Mouse (Mus musculus) spleen, adult 2 months (tissue): Measurements from ENCODE around the gene Gm49325.
"Not testable (repeated sequence)": the region's sequence is repeated elsewhere in the genome, so short reads cannot be mapped to it uniquely, and the experiment has no call there.

ENCODE experiments used
- CTCF ChIP-seq: fragments of 200-500 bp; IDR thresholded peaks from 2 replicates; pipeline ENCODE4 v1.5.1; 2011; ENCODE audit warnings: mild to moderate bottlenecking, inconsistent platforms; ENCODE audit not compliant: insufficient read depth, insufficient read length, insufficient replicate concordance; ENCODE audit errors: extremely low read depth
- POLR2A ChIP-seq: fragments of 200-500 bp; IDR thresholded peaks from 2 replicates; pipeline ENCODE4 v1.6.1; 2011; ENCODE audit warnings: low read depth, low read length, inconsistent platforms

- not testable (repeated sequence) for TF ChIP-seq CTCF, POLR2A
Observed at GRCm38 (mm10) chr10:77690356-77690807, 84.4 kb downstream of the Gm49325 start, which contains the start of gene Gm19402.
